Comparison of ENCODE assay signal across 17 mouse cellular contexts in the genomic region with DNA sequence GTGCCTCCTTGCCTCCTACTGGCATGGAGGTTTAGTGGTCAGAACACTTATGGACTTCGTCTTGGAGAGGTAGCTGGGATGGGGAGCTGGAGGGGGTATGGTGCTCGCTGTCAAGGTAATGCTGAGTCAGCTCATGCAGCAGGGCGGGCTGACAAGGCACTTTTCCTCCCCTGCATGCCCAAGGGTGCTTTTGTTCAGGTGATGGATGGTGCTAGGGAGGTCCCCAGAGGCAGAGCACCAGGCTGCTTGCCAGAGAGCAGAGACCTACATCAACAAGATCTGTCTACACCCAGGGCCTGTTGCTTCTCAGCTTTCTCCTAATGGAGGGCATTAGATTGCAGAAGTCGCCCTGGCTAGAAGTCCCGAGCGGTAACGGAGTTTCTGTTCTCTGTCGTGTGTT.
DNase-seq lines count a peak whose midpoint lies in the region; ATAC-seq lines count a peak whose summit lies in the region.
"Had no signal": no experiment of that assay in that cellular context is flagged by ENCODE, and none has a peak within 500 bp of the region (broad histone marks: within the 10 kb centered on the region; RNA-seq: fewer than 3 reads in every experiment).

No protein-coding gene starts in this region.

- no peak overlapping the region for H3K4me2 ChIP-seq in embryonic facial prominence, embryonic 13.5 days
- H3K4me2 ChIP-seq in limb, embryonic 13.5 days (replicated peaks), result no peak overlapping the region
- H3K4me2 ChIP-seq in hindbrain, embryonic 13.5 days, result no peak overlapping the region
- H3K4me2 ChIP-seq in neural tube, embryonic 13.5 days, result no peak overlapping the region
- H3K4me2 ChIP-seq: limb, embryonic 12.5 days; liver, embryonic 15.5 days had no signal

- 64% methylated on average over 8 of the region's 8 CpGs for WGBS in embryonic facial prominence, embryonic 13.5 days
- 70% methylated on average over 8 of the region's 8 CpGs for WGBS in embryonic facial prominence, embryonic 10.5 days
- WGBS in limb, embryonic 13.5 days, result 61% methylated on average over 8 of the region's 8 CpGs
- 75% methylated on average over 8 of the region's 8 CpGs for WGBS in limb, embryonic 10.5 days
- 57% methylated on average over 8 of the region's 8 CpGs for WGBS in hindbrain, embryonic 13.5 days
- 56% methylated on average over 8 of the region's 8 CpGs for WGBS in neural tube, embryonic 13.5 days

- ATAC-seq in embryonic facial prominence, embryonic 13.5 days (ENCODE audit: insufficient number of reproducible peaks, insufficient read depth, low FRiP score, low TSS enrichment, low read depth), result no peak
- no peak for ATAC-seq in limb, embryonic 13.5 days (ENCODE audit: low FRiP score, low read depth)
- ATAC-seq in hindbrain, embryonic 13.5 days (ENCODE audit: low FRiP score), result 0 out of 2 replicates have a peak, but pooled peaks have one; percentile 40
- peak; percentile 60; the same call in 1 of the 2 replicates for ATAC-seq in neural tube, embryonic 13.5 days (ENCODE audit: low read depth)
- ATAC-seq: lung, postnatal 0 days had no signal

- peaks cover 13% of the 10 kb centered on the region for H3K4me1 ChIP-seq in embryonic facial prominence, embryonic 13.5 days
- peaks cover 14% of the 10 kb centered on the region; the same call in 1 of the 2 replicates for H3K4me1 ChIP-seq in embryonic facial prominence, embryonic 10.5 days
- peaks cover 40% of the 10 kb centered on the region for H3K4me1 ChIP-seq in limb, embryonic 13.5 days
- peaks cover 9% of the 10 kb centered on the region for H3K4me1 ChIP-seq in limb, embryonic 10.5 days
- peaks cover 20% of the 10 kb centered on the region for H3K4me1 ChIP-seq in hindbrain, embryonic 13.5 days (replicated peaks)
- peaks cover 11% of the 10 kb centered on the region for H3K4me1 ChIP-seq in neural tube, embryonic 13.5 days (replicated peaks)
- H3K4me1 ChIP-seq: liver, embryonic 15.5 days; megakaryocyte, embryonic 14.5 days had no signal

- H3K36me3 ChIP-seq in embryonic facial prominence, embryonic 13.5 days, result no peaks in the 10 kb centered on the region
- H3K36me3 ChIP-seq in embryonic facial prominence, embryonic 10.5 days (replicated peaks), result no peaks in the 10 kb centered on the region
- H3K36me3 ChIP-seq in limb, embryonic 13.5 days, result no peaks in the 10 kb centered on the region
- no peaks in the 10 kb centered on the region for H3K36me3 ChIP-seq in limb, embryonic 10.5 days
- H3K36me3 ChIP-seq in hindbrain, embryonic 13.5 days, result no peaks in the 10 kb centered on the region
- no peaks in the 10 kb centered on the region for H3K36me3 ChIP-seq in neural tube, embryonic 13.5 days
- H3K36me3 ChIP-seq: limb, embryonic 12.5 days; liver, embryonic 15.5 days had no signal

- no peak overlapping the region for H3K9ac ChIP-seq in embryonic facial prominence, embryonic 13.5 days
- H3K9ac ChIP-seq in limb, embryonic 13.5 days, result no peak overlapping the region
- no peak overlapping the region for H3K9ac ChIP-seq in hindbrain, embryonic 13.5 days
- H3K9ac ChIP-seq in neural tube, embryonic 13.5 days, result no peak overlapping the region
- H3K9ac ChIP-seq: limb, embryonic 12.5 days; liver, embryonic 15.5 days had no signal

- H3K27me3 ChIP-seq in embryonic facial prominence, embryonic 13.5 days, result no peaks in the 10 kb centered on the region
- H3K27me3 ChIP-seq in embryonic facial prominence, embryonic 10.5 days (replicated peaks; ENCODE audit: low read depth, poor library complexity, severe bottlenecking), result no peaks in the 10 kb centered on the region
- no peaks in the 10 kb centered on the region; the same call in 1 of the 2 replicates for H3K27me3 ChIP-seq in limb, embryonic 13.5 days
- H3K27me3 ChIP-seq in limb, embryonic 10.5 days (ENCODE audit: low read depth, poor library complexity, severe bottlenecking), result no peaks in the 10 kb centered on the region
- H3K27me3 ChIP-seq in hindbrain, embryonic 13.5 days, result no peaks in the 10 kb centered on the region
- no peaks in the 10 kb centered on the region for H3K27me3 ChIP-seq in neural tube, embryonic 13.5 days
- H3K27me3 ChIP-seq: limb, embryonic 12.5 days; liver, embryonic 15.5 days; megakaryocyte, embryonic 14.5 days had no signal

- H3K27ac ChIP-seq in embryonic facial prominence, embryonic 13.5 days, result 0 out of 2 replicates have a peak overlapping the region, but pooled peaks have one; percentile 28
- H3K27ac ChIP-seq in embryonic facial prominence, embryonic 10.5 days (replicated peaks), result no peak overlapping the region
- peak overlapping the region; percentile 28; the same call in 1 of the 2 replicates for H3K27ac ChIP-seq in limb, embryonic 13.5 days
- no peak overlapping the region for H3K27ac ChIP-seq in limb, embryonic 10.5 days
- H3K27ac ChIP-seq in hindbrain, embryonic 13.5 days, result 0 out of 2 replicates have a peak overlapping the region, but pooled peaks have one; percentile 19
- no peak overlapping the region for H3K27ac ChIP-seq in neural tube, embryonic 13.5 days (replicated peaks)
- H3K27ac ChIP-seq: limb, embryonic 12.5 days; liver, embryonic 15.5 days had no signal

- DNase-seq in embryonic facial prominence, embryonic 10.5 days (ENCODE audit: low spot score), result no peak
- no peak for DNase-seq in limb, embryonic 10.5 days (ENCODE audit: low spot score)
- DNase-seq in right cerebral cortex, postnatal 25 days, result no peak
- DNase-seq in left cerebral cortex, adult 8-10 months (ENCODE audit: low spot score in 2 of 2), result no peak
- DNase-seq: cerebellum, adult 11 months; cerebellum, postnatal 14 days; embryo, embryonic 11 days; gastrocnemius, postnatal 14 days; thymus, adult 2 months had no signal

- no peaks in the 10 kb centered on the region for H3K9me3 ChIP-seq in embryonic facial prominence, embryonic 13.5 days
- H3K9me3 ChIP-seq in embryonic facial prominence, embryonic 10.5 days, result no peaks in the 10 kb centered on the region
- H3K9me3 ChIP-seq in limb, embryonic 13.5 days, result no peaks in the 10 kb centered on the region
- no peaks in the 10 kb centered on the region for H3K9me3 ChIP-seq in limb, embryonic 10.5 days (replicated peaks)
- H3K9me3 ChIP-seq in hindbrain, embryonic 13.5 days, result no peaks in the 10 kb centered on the region
- H3K9me3 ChIP-seq in neural tube, embryonic 13.5 days, result no peaks in the 10 kb centered on the region
- H3K9me3 ChIP-seq: limb, embryonic 12.5 days; liver, embryonic 15.5 days; megakaryocyte, embryonic 14.5 days had no signal

- H3K4me3 ChIP-seq in embryonic facial prominence, embryonic 13.5 days, result no peak overlapping the region
- no peak overlapping the region for H3K4me3 ChIP-seq in embryonic facial prominence, embryonic 10.5 days
- no peak overlapping the region for H3K4me3 ChIP-seq in limb, embryonic 13.5 days
- H3K4me3 ChIP-seq in limb, embryonic 10.5 days, result no peak overlapping the region
- no peak overlapping the region for H3K4me3 ChIP-seq in hindbrain, embryonic 13.5 days
- no peak overlapping the region for H3K4me3 ChIP-seq in neural tube, embryonic 13.5 days
- H3K4me3 ChIP-seq: limb, embryonic 12.5 days; liver, embryonic 15.5 days; megakaryocyte, embryonic 14.5 days had no signal

Comparison
In these comparisons a context has a peak if more than half of its experiments do, and no peak if none do; other contexts are left out.
1. H3K27ac ChIP-seq: peak in embryonic facial prominence, embryonic 13.5 days (single experiment), limb, embryonic 13.5 days (single experiment) and hindbrain, embryonic 13.5 days (single experiment); none in embryonic facial prominence, embryonic 10.5 days (single experiment), limb, embryonic 10.5 days (single experiment) and neural tube, embryonic 13.5 days (single experiment).
2. ATAC-seq: peak in hindbrain, embryonic 13.5 days (single experiment) and neural tube, embryonic 13.5 days (single experiment); none in embryonic facial prominence, embryonic 13.5 days (single experiment) and limb, embryonic 13.5 days (single experiment).